Mouse (Mus musculus): ENCODE data around the gene Arhgap5. TPM values are rescaled to one million over a fixed set of nuclear protein-coding genes. Genes with fewer than 3 reads are reported as not detected.
"Not testable (repeated sequence)": the region's sequence is repeated elsewhere in the genome, so short reads cannot be mapped to it uniquely, and the experiment has no call there.

Arhgap5 gene
- total RNA-seq, 2 experiments from 2014 or later = 77.9 to 83.9 TPM

DNA sequence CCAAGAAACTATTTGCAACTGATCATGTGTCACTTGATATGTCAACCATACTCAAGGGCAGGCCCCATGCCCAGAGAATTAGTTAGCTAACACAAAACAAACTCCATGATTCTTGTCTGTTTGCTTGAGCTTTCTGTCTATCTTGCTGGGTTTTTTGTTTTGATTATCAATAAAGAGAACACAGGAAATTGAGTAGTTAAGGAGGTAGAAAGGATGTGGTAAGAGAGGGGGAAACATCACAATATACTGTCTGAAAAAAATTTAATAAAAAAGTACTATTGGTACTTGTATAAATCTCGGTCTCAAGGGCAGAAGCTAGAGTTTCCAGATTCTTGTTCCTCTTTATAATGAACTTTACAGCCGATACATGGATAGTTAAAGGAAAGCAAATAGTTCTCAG lies 20.9 kb downstream of the Arhgap5 start:
- DNase-seq (ENCODE audit: low spot score) = no peak
- intact Hi-C loops (cut with DNase I) = no loop called here

DNA sequence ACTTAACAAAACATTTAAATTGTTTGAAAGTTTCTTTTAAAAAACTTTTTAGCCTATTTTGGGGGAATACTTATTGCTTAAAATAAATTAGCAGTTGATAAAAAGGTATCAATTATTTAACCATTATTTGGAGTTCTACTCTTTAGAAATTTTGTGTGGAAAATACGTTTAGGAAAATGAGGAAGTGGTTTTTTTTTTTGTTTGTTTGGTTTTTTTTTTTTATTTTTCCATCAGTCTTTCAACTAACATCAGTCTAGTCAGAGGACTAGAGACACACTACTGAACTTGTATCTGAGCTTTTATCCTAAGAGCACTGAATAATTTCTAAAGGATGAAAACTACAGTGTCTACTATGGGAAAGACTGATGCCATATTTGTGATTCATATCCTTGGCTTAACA lies 21.7 kb downstream of the Arhgap5 start:
- intact Hi-C loops (cut with DNase I) = no loop called here
- DNase-seq (ENCODE audit: low spot score) = no peak

DNA sequence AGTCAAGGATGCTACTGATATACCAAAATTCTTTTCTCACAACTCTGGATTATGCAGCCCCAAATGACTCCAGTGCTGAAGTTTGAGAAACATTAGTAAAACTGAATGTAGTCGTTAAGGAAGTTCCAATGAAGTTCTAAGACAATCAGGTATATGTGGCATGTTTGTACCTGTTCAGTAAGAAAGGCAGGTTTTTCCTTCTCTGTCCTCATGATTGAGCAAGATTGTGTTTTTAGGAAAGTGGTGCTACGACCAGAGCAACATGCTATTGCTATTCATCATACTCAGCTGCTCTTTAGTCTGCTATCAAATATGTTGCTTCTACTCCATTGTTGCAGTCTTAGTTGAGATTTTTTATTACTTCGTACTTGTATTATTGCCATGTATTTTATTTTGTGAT lies 26.0 kb downstream of the Arhgap5 start:
- DNase-seq (ENCODE audit: low spot score) = no peak
- intact Hi-C loops (cut with DNase I) = no loop called here

DNA sequence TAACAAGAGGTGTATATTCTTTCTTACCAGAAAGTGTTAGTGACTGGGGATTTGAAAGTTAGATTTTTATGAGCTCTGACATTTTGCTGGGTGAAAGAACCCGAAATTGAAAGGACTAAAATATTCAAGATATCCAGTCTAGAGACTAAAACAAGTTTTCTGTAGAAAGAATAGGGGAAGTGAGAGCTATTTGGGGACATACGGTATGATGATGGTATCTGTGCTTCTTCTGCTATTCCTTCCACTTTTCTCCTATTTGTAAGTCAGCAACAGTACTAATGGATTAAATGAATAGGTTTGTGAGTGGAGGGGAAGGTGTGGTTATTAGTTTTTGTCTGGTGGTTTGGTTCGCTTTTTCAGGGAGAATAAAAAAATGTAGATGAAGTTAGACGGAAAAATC lies 37.5 kb downstream of the Arhgap5 start:
- intact Hi-C loops (cut with DNase I) = no loop called here
- no peak for DNase-seq (ENCODE audit: low spot score)

DNA sequence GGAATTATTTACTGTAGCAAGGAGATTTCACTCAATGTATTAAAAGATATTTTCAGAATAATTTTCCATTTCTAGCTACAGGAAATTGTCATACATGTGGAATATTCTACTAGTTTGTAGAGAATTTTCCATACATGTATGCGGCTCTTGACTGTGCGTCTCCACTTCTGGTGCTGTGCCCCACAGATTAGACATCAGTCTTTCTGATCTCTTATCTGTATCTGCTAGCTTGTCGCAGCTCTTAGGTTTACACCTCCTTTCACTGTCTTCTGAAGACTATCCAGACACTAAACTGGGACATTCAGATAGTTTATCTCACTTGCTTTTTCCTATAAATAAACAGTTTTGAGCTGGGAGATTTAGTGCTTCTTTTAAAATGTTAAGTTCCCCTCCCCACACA lies 40.8 kb downstream of the Arhgap5 start:
- intact Hi-C loops (cut with DNase I) = no loop called here
- DNase-seq (ENCODE audit: low spot score) = no peak

DNA sequence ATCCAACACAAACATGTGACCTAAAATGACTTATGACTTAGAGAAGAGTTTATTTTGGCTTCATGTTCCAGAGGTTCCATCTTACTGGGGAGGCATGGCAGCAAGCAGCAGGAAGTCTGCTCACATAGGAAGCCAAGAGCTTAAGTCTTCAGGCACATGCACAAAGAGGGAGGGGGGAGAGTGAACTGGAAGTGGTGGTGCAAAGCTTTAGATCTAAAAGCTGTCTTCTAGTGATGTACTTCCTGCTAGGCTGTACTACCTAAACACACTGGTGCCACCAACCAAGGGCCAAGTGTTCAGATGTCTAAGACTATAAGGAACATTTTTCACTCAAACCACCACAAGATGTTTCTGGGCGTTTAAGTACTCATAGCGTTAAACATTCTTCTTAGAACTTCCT lies 48.3 kb downstream of the Arhgap5 start:
- intact Hi-C loops (cut with DNase I) = loop anchor here (5.0 kb wide), 1 partner anchor 45 kb away; no protein-coding TSS in a partner anchor

DNA sequence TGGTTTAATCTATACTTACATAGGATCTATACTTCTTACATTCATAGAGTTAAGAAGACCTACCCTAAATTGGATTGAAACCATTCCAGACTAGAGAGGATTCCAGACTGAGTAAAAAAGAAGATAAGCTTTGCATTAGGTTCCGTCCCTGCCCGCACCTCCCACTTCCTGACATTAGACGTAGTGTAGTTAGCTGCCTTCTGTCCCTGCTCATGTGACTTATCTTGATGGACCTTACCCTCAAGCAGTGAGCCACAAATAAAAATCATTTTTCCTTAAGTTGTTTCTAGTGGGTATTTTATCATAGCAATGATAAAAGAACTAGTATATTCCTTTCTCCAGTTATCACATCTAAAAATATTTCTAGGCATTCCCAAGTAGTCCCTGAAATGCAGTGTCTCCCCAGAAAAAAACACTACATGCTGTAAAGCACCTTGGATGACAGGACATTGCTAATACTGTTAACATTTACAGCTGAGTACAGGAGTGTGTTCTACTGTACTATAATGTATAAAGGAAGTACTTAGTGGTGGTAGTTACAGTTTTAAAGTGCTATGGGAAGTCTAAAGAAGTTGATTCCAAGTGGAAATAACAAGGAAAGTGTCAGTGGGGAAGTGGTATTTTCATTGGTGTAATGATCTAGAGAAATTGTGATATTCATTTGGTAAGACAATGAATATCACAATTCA lies 51.6 kb downstream of the Arhgap5 start:
- intact Hi-C loops (cut with DNase I) = no loop called here
- no peak for DNase-seq (ENCODE audit: low spot score)

More for the DNA sequence above, 48.3 kb downstream of the Arhgap5 start:
- no peak for DNase-seq (ENCODE audit: low spot score)

DNA sequence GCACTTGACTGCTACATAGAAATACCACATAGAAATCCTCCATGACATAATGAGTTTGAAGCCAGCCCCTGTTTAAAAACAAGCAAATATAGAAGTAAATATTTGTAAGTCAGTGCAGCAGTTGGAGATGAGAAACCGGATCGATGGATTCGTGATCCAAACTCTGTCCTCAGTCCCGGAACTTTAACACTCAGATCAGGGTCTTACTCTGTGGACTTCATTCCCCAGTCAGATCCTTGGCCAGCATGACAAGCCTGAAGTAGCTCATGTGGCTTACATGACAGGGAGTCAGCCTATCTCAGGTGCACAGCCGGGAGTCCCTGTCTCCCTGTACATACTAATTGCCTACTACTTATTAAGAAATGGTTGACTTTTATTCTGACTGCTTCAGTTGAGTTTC lies 61.9 kb downstream of the Arhgap5 start:
- DNase-seq (ENCODE audit: low spot score) = no peak
- intact Hi-C loops (cut with DNase I) = no loop called here

DNA sequence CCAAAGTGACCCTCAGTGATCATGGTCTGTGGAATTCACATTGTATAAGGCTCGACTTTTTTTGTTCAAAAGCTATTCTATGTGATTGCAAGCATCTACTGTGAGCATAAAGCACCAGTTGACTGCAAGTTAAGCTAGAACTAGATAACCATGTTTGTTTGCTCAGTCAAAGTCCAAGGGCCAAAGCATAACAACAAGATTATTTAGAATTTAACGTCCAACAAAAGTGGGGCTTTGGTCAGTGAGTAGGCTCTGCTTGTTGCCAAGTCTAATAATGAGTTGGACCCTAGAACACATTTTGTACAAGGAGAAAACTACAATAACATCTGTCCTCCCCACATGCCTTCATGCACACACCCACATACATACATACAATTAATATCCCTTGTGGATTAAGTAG lies 69.6 kb downstream of the Arhgap5 start:
- intact Hi-C loops (cut with DNase I) = no loop called here
- DNase-seq (ENCODE audit: low spot score) = no peak

DNA sequence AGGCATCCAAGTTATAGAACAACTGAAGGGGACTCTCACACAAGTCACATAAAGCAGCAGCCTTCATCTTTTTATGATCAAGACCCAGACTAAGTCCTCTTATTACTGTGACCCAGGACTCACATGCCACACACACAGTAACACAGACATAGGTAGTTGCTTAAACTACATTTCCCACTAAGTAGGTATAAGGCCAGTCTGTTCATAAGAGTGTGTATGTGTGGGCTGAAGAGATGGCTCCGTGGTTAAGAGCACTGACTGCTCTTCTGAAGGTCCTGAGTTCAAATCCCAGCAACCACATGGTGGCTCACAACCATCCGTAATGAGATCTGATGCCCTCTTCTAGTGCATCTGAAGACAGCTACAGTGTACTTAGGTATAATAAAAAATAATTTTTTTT lies 82.7 kb downstream of the Arhgap5 start:
- intact Hi-C loops (cut with DNase I); DNase-seq (ENCODE audit: low spot score): not testable (repeated sequence)

DNA sequence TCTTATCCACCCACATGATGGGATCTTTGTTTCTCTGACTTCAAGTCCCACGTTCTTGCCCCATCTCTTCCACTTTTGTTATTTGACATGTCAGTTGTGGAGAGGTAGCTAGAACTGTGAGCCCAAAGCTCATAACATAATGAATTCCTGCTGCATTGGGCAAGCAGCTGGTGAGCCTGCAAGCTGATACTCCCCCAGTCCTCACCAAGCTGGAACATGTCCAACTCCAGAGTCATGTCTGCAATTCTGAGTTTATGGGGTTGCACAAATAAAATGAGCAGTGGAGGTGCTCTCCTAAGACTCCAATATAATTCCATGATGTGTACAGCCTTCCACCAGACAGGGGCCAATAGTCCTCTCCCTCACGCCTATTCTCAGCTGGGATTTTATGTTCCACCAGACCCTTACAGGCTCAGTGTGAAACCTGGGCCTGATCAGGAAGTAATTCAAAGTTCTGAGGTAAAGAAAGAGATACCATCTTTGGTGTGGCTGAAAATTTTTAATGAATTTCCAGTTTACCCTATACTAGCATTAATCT lies 83.8 kb downstream of the Arhgap5 start:
- intact Hi-C loops (cut with DNase I) = no loop called here
- DNase-seq (ENCODE audit: low spot score) = no peak

DNA sequence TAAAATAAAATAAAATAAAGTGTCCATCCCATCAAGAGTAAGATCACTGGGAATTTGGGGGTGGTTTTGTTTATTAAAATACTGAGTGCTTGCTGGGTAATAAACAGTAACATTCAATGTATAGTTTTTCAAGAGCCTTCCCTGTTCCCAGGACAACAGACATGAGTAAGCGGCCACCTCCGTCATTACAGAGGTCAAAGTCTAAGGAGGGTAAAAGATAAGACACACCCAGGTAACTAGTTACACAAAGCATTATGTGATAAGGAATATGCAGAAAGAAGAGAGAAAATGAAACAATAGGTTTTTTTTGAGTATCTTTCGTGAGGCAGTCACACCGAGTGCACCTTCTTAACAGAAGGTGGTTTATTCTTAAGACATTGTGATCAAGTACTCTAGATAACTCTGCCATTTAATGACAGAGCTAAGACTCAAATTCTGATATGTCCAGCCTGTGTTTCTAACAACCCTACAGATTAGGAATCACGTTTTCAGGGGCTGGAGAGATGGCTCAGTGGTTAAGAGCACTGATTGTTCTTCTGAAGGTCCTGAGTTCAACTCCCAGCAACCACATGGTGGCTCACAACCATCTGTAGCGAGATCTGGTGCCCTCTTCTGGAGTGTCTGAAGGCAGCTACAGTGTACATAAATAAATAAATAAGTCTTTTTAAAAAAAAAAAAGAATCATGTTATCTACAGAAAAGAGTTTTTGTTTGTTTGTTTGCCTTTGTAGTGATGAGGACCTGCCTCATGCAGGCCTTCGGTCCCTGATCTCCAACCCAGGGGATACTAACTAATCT lies 91.8 kb downstream of the Arhgap5 start:
- no peak for DNase-seq (ENCODE audit: low spot score)
- intact Hi-C loops (cut with DNase I) = no loop called here

DNA sequence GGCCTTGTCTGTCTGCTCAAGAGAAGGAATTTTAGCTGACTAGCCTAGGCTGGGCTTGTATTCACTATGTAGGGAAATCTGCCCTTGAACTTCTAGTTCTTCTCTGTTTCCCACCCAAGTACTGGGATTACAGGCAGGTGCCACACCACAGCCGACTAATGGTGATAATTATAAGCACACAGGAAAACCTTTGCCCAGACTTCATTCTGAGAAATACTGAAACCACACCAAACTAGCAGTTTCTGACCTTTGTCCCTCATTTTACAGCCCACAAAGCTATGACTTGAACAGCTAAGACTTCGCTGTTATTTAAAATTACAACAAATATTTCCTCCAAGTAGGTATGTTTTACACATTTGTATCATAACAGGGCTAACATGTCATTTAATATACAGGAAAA lies 98.7 kb downstream of the Arhgap5 start:
- intact Hi-C loops (cut with DNase I) = loop anchor here (5.0 kb wide), 2 partner anchors 205 to 230 kb away; no protein-coding TSS in a partner anchor
- no peak for DNase-seq (ENCODE audit: low spot score)

DNA sequence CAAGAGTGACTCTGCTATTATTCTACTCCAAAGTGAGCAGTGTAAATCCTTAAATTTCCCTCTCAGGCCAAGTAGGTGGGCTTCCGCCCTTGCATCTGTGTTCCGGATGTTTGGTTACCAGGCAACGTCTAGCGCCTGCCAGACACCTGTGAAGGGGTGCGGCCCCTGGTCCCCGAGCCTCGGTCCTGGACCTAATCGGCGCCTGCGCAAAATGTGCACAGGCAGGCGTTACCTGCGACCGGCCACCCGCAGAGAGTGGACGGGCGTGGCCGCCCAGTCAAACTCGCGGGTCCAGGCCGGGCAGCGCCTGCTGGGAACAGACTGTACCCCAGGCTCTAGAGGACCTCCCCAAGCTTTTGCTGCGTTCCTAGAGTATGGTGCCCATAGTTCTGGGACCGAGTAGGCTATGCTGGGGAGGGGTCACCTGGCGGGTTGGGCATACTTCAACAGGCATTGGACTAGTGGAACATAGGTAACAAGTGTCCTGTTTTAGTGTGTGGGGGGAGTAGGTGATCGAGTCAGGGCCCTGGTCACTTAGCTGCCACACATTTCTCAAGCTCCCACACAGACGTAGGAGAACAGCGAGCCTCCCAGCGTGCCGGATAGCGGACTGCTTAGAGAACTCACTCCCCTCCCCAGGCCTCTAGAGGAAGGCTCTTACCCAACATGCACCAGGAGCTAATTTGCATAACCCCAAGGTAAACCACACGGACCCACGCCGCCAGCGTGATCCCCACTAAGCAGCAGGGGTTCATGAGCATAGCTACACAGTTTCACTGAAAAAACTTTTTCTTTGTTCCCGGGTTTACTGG lies 99.3 kb downstream of the Arhgap5 start:
- peak; percentile 69 for DNase-seq (ENCODE audit: low spot score)
- intact Hi-C loops (cut with DNase I) = loop anchor here (5.0 kb wide), 2 partner anchors 206 to 229 kb away; no protein-coding TSS in a partner anchor

DNA sequence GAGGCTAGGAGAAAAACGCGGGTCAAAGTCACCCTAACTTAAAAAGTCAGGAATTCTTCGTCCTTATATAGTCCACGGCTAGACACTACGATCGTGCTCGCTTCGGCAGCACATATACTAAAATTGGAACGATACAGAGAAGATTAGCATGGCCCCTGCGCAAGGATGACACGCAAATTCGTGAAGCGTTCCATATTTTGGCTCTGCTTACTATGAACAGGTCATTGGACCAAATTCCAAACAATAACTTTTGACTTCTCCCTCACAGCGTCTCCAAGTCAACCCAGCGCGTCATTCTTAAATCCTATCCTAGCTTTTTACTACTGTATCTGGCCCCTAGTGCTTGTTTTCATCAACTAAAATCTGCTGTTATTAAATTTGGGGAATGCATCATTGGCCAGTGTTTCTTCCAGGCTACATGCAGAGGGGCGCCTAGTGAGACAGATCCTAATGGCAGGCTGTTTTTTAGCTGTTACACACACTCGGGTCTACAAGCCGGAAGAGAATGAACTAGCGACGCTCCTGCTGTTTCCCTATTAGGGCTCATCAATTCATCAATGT lies 100.0 kb downstream of the Arhgap5 start:
- intact Hi-C loops (cut with DNase I) = loop anchor here (1.0 to 5.0 kb wide), 3 partner anchors 100 to 229 kb away; partner anchors contain the start of gene Arhgap5
- peak; percentile 45 for DNase-seq (ENCODE audit: low spot score)

DNA sequence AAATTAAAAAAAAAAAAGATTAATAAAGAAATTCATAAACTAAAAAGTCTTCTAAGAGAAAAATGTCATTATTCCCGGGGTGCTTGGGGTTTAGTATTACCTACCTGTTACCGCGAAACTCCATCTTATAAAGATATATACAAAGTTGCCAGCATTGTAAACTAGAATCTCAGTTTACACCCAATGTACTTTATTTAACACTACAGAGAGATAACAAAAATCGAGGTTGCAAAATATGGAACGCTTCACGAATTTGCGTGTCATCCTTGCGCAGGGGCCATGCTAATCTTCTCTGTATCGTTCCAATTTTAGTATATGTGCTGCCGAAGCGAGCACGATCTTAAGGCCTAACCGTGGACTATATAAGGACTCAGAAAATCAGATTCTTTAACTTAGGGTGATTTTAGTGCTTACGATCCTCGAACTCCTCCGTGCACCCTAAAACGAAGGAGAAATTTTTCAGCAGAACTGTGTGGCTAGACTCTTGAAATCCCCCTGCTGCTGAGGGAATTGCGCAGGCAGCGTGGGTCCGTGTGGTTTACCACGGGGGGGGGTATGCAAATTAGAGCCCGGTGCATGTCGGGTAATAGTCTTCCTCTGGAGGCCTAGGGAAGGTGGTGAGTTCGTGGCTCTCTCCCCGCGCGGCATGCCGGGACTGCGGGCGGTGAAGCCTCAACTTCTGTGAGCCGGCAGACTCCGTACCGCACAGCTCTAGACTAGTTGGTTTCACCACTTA lies 100.7 kb downstream of the Arhgap5 start:
- peak; percentile 79 for DNase-seq (ENCODE audit: low spot score)
- intact Hi-C loops (cut with DNase I) = loop anchor here (1.0 to 5.0 kb wide), 3 partner anchors 101 to 228 kb away; partner anchors contain the start of gene Arhgap5

DNA sequence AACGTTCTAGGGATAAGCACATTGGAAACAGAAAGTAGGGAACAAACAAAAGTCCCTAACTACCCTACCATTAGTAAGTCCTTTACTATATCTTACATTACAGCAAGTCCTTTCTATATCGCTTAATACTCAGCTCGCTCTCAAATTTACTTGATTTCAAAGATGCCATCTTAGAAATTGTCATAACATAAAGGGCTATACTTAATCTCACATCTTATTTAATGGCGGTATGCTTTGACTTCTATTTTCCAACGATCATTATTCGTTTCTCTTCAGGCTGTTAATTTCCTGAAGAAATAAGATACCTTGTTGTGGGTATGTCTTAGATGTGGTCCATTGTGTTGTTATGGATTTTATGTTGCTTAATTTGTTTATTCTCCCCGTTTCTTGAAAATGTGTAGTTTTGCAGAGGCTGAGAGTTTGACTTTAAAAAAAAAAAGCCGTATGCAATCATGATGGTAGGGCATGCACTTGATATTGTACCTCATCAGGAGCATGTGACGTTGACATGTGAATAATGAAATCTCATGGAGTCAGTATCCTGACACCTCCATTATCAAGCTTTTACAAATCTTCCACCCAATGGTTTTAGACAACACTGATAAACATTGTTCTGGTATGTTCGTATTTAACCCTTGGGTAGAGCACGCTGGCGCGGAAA lies 101.3 kb downstream of the Arhgap5 start:
- no peak for DNase-seq (ENCODE audit: low spot score)
- intact Hi-C loops (cut with DNase I) = loop anchor here (1.0 to 5.0 kb wide), 3 partner anchors 102 to 227 kb away; partner anchors contain the start of gene Arhgap5

DNA sequence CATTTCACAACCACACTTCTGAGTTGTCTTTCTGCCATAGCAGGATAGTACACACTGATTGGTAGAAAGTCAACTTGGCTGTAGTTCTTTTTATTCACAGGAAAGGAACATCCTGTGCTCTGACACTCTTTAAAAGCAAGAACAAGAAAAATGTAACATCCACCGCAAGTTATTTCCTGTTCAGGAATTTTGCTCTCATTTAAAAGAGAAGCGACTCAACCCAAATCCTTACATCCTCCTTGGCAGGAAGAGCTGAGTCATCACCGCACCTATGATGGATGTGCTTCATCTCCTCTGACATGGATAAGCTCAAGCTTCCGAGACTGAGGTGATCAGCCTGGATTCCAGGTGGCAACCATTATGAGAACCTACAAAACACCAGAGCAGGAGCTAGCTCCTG lies 103.6 kb downstream of the Arhgap5 start:
- DNase-seq (ENCODE audit: low spot score) = no peak
- intact Hi-C loops (cut with DNase I) = no loop called here

Data from heart, postnatal 25 days (tissue).